In genomic region chr2:134696394-134696793, GRCm38 (mm10) we compare ENCODE assay signal across 25 mouse cellular contexts.
"Had no signal": no experiment of that assay in that cellular context is flagged by ENCODE, and none has a peak within 500 bp of the region (broad histone marks: within the 10 kb centered on the region; RNA-seq: fewer than 3 reads in every experiment).

No protein-coding gene starts in this region.

- DNase-seq: kidney, adult 11 months; kidney, adult 8-10 months; kidney, postnatal 10 days; kidney, postnatal 36 days; layer of hippocampus, postnatal 36 days; left cerebral cortex, postnatal 4 days; liver, postnatal 0 days; lung, embryonic 14.5 days; retina, postnatal 1 day; right cerebral cortex, postnatal 25 days; spleen, adult 18-20 months; thymus, adult 18-20 months; thymus, postnatal 36 days had no signal

- H3K27ac ChIP-seq: kidney, embryonic 15.5 days; left cerebral cortex, adult 2 months; limb, embryonic 12.5 days; limb, embryonic 15.5 days; liver, embryonic 14.5 days; midbrain, embryonic 10.5 days; midbrain, embryonic 13.5 days; neural tube, embryonic 13.5 days; stomach, embryonic 15.5 days had no signal

- H3K4me3 ChIP-seq: kidney, embryonic 15.5 days; left cerebral cortex, adult 2 months; limb, embryonic 12.5 days; limb, embryonic 15.5 days; midbrain, embryonic 10.5 days; midbrain, embryonic 13.5 days; neural tube, embryonic 13.5 days; stomach, embryonic 15.5 days had no signal

- H3K27me3 ChIP-seq: kidney, embryonic 15.5 days; limb, embryonic 12.5 days; limb, embryonic 15.5 days; midbrain, embryonic 13.5 days; neural tube, embryonic 13.5 days; stomach, embryonic 15.5 days had no signal

- H3K9ac ChIP-seq: kidney, embryonic 15.5 days; limb, embryonic 12.5 days; limb, embryonic 15.5 days; liver, embryonic 14.5 days; liver, postnatal 0 days; lung, embryonic 14.5 days; midbrain, embryonic 13.5 days; neural tube, embryonic 13.5 days; stomach, embryonic 15.5 days had no signal

- H3K36me3 ChIP-seq: kidney, embryonic 15.5 days; limb, embryonic 12.5 days; limb, embryonic 15.5 days; midbrain, embryonic 10.5 days; midbrain, embryonic 13.5 days; neural tube, embryonic 13.5 days; stomach, embryonic 15.5 days had no signal

- H3K9me3 ChIP-seq: kidney, embryonic 15.5 days; limb, embryonic 15.5 days; midbrain, embryonic 10.5 days; stomach, embryonic 15.5 days had no signal

- H3K4me1 ChIP-seq: kidney, embryonic 15.5 days; limb, embryonic 12.5 days; limb, embryonic 15.5 days; midbrain, embryonic 10.5 days; midbrain, embryonic 13.5 days; neural tube, embryonic 13.5 days; stomach, embryonic 15.5 days had no signal

- H3K4me2 ChIP-seq: kidney, embryonic 15.5 days; limb, embryonic 12.5 days; limb, embryonic 15.5 days; liver, embryonic 11.5 days; lung, embryonic 14.5 days; midbrain, embryonic 13.5 days; neural tube, embryonic 13.5 days; stomach, embryonic 15.5 days had no signal

- ATAC-seq: liver, postnatal 0 days; lung, postnatal 0 days; midbrain, embryonic 13.5 days; midbrain, embryonic 16.5 days had no signal
